Mouse (Mus musculus): Measurements from ENCODE around the gene Aim2. TPM values are rescaled to one million over a fixed set of nuclear protein-coding genes. Genes with fewer than 3 reads are reported as not detected.

Aim2 gene
- polyA plus RNA-seq, 1 experiment, result not detected

DNA sequence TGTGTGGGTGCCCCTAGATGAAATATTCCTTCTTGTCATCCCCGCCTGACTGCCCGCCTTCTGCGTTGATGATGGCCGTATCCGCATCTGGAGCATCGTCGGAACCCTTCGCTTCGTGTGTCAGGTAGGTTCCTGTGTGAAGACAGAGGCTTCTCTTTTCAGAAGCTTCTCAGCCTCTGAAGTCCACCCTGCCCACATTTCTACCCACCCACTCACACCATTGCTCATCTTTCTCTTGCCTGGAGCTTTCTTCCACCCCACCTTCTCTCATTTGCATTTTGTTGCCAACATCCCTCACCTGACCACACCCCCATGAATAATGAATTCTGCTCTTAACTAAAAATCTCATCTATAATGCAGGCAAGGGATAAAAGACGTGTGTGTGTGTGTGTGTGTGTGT lies 13.7 kb upstream of the Aim2 start:
- no peak for TF ChIP-seq GATA1 (IDR thresholded peaks at IDR 0.05; ENCODE audit: low read length)

DNA sequence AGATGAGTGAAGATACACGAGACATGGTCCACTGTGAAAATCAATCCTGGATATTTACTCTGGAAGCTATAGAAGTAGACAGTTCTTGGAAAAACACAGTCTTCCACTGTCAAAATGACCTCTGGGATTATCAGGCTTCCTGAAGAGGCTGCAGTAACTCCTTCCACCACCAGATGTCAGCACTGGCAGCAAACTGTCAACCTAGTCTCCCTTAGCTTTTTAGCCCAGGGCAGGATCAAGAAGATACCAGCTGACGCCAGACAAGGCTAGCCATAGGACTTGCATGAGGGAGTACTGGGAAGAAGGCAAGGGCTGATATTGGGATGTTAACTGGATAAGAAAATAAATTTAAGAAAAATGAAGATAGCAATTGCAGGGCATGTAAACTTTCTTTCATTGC lies 11.1 kb upstream of the Aim2 start:
- no peak for TF ChIP-seq GATA1 (IDR thresholded peaks at IDR 0.05; ENCODE audit: low read length)

DNA sequence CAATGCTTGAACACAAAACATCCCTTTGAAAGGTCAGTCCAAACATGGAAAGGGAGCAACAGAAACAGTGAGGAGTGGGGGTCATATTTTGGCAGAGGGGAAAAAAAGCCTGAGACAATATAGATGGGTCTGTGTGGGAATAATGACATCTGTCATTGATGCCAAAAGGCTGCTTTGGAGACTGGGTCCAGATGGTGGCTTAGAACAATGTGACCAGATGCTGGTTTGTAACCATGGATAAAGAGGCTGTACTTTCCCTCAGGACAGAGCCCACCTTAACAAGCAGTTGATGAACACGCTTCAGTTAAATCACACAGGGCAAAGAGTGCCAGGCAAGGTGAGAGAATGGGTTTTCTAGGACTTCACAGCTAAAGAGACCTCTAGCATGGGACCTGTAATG lies 8.3 kb upstream of the Aim2 start:
- TF ChIP-seq GATA1 (IDR thresholded peaks at IDR 0.05; ENCODE audit: low read length), result no peak

DNA sequence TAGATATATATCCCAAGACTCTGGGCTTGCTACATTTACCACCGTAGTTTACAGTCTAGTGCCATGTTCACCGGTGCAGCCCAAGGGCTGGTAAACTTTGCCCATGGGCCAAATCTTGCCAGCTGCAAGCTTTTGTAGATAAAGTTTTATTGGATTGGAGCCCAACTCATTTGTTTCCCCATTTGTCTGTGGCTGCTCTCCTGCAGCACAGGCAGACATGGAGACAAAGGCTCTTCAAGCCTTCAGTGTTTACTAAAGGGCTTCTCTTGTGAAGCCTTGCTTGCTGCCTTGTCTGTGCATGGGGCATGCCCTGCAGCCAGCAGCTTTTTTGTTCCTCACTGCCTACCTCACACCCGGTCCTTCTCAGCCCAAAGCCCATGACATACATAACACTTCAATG lies 6.7 kb upstream of the Aim2 start:
- no peak for TF ChIP-seq GATA1 (IDR thresholded peaks at IDR 0.05; ENCODE audit: low read length)

DNA sequence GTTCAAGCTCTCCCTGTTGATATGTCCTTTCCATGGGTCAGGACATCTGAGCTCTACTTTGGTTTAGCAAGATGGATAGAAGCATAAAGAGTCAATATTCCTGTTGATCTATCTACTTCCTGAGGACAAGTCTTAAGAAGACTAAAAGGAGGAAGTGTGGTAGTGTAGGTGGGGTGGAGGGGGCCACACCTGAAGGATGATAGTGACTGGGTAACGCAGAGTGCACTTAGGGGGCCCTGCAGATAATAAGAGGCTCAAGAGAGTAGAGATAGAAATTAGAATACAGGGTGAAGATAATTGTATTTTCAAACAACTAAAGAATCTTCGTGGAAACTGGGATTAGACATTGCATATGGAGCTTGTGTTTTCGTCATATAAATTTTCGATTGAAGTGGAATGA lies 5.6 kb upstream of the Aim2 start:
- TF ChIP-seq GATA1 (IDR thresholded peaks at IDR 0.05; ENCODE audit: low read length), result no peak

DNA sequence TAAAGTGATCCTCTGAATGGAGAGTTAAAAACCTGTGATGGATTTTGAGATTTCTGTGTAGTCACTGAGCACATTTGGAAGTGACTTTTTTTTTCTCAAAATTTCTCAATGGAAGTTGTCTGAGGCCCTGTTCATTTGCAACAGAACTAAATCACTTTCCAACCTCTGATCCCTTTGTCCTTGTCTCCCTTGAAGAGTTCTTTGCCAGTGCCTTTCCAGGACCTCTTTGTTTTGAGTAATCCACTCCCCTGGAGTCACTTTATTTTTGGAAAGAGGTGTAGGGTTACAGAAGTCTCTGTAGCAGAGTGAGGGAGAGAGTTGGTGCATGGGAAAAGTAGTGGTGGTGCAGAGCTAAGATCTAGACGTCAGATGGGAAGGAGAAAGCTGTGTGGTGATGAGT lies 2.2 kb upstream of the Aim2 start:
- no peak for TF ChIP-seq GATA1 (IDR thresholded peaks at IDR 0.05; ENCODE audit: low read length)

DNA sequence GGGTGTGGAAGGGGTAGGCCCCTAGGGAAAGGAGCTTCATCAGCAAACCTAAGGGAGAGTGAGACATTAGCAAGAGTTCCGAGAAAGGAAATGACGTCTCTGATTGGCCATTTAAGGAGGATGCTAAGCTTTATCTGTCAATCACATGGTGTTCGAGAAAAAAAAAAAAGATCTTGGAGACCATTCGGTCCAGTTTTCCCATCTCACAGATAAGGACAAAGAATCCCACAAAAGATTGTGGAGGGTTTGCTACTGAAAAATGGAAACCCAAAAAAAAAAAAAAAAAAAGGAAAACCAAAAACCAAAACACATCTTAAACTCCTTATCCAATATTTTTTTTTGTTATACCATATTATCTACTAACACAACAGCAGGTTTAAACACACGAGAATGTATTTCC lies 1.5 kb upstream of the Aim2 start:
- TF ChIP-seq GATA1 (IDR thresholded peaks at IDR 0.05; ENCODE audit: low read length), result no peak

DNA sequence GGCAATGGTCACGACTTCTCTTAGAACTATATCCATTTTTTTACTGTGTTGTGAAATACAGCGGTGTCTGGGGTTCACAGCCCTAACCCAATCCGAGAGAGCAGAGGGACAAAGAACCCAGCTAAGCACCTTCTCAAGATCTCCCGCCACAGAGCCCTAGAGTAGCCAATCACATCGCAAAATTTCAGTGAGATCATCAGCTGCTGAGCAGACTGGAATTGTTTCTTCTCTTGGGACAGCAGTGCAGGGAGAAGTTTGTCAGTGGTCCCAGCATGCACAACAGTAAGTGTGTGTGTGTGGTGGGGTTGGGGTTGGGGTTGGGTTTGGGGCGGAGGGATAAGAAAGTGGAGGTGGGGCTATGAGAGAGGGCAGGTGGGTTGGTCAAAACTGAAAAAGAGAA lies 733 bp upstream of the Aim2 start:
- no peak for TF ChIP-seq GATA1 (IDR thresholded peaks at IDR 0.05; ENCODE audit: low read length)

DNA sequence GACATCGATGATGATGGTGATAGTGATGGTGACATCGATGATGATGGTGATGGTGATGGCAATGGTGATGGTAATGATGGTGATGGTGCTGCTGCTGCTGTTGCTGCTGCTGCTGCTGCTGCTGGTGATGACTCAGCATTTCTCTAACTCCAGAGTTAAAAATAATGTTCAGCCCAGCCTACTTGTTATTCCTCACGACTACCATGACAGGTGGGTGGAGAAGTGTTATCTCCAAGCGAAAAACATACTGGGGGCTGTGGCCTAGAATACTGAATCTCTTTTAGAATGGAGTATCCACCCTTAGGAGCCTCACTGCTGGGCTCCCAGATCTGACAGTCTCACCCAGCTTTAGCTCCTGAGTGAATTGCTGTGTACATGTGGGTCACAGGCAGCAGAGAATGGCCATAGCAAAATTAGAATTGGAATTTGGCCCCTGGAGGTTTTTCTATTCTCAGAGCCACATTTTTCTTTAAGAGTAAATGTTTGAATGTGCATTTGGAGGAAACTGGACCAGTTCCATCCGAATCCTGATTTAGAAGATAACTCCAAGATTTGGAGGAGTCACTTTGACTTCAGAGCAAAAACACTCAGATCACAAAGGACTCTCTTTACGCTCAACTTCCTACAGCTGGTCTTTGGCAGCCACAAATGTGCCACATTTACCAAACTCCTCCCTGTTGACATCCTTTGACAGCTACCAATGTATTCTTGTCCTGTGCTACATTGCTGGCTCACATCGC lies 4.6 kb downstream of the Aim2 start:
- TF ChIP-seq GATA1 (IDR thresholded peaks at IDR 0.05; ENCODE audit: low read length), result no peak

DNA sequence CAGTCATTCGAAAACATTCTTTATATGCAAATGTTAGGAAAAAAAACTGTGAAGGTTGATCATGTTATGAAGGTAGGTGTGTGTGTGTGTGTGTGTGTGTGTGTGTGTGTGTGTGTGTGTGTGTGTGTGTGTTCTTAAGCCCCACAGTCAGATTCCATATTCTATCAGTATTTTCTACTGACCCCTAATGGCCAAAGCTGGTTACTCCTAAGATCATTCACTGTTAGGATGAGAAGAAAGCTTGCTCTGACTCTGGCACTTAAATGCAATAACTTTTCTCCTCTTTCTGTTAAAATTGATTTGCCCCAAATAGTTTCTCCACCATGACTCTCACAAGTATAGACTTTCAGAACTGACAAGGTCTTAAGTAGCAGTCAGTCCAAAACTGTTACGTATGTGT lies 6.0 kb downstream of the Aim2 start:
- TF ChIP-seq GATA1 (IDR thresholded peaks at IDR 0.05; ENCODE audit: low read length), result no peak

DNA sequence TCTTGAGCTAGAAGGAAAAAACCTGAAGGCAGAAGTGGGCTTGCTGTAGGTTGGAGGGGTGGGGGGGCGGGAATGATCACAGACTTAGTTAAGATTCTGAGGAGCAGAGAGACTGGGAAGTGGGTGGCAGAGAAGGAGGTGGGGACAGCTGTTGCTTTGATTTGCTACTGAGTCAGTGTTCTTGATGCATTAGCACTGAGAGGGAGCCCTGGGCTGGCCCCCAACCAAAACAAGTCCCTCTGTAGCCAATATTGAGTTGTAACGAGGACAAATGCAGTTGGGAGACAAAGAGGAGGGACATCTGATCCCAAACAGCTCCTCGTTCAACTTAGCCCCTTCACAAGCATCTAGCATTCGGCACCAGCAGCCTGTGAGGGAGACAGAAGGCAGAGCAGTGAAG lies 7.1 kb downstream of the Aim2 start:
- no peak for TF ChIP-seq GATA1 (IDR thresholded peaks at IDR 0.05; ENCODE audit: low read length)

DNA sequence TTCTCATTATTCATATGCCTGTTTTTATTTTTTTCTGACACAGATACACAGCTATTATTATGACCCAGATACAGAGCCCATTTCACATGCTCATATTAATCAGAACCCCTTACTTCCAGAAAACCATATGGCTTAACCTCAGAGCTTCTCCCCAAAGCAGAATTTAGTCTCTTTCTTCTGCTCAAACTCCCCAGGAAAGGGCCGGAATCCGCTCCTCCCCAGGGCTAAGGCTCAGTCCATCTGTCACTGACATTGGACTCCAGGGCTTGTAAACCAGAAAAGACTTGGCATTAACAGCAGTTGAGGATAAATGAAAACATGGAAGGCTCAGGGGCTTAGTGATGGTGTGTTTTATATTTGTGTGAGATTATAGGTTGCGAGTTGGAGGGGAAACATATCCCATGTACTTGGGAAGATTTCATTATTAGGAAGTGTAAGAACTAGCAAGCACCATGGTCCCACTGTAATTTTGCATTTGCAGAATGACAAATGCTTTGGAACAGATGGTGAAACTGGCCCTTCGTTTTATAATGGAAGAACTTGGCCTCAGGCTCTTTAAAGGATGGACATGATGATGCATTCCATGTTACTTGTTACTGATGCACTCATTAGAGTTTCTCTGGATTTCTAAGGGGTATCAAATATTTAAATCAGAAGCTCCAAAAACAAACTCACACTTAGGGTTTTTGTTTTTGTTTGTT lies 9.1 kb downstream of the Aim2 start:
- no peak for TF ChIP-seq GATA1 (IDR thresholded peaks at IDR 0.05; ENCODE audit: low read length)

DNA sequence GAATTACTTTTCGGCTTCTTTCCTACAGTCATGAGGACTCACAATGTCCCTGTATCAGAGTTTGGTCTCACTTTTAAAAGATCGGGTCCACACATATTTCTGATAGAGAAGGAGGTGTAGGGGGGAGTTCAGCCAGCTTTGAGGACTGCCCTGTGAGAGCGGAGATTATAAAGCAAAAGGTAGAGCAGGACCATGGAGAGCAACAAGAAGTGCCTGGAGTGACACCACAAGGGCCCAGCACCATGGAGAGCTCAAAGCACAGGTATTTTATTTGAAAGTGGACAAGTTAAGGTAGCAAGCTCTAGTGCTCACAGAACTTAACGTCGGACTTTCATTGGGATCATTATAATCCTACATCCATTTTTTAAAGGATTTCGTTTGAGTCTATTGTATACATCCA lies 11.0 kb downstream of the Aim2 start:
- TF ChIP-seq GATA1 (IDR thresholded peaks at IDR 0.05; ENCODE audit: low read length), result no peak

DNA sequence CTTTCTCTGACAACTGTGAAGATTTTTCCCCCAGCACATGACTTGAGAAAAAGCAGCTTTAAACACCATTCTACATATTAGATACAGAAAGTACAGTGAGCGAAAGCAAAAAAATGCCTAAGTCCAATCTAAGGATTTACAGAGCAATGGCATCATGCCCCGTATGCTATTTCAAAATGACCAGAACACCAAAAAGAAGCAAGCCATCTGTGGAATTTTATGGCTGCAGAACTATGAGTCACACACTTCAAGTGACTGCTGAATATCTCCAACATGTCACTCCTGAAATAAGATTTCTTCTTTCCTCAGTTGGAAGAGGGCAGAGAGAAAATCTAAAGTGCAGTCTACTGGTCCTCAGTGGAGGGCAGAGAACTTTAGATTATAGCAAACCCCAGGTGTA lies 12.8 kb downstream of the Aim2 start:
- no peak for TF ChIP-seq GATA1 (IDR thresholded peaks at IDR 0.05; ENCODE audit: low read length)

DNA sequence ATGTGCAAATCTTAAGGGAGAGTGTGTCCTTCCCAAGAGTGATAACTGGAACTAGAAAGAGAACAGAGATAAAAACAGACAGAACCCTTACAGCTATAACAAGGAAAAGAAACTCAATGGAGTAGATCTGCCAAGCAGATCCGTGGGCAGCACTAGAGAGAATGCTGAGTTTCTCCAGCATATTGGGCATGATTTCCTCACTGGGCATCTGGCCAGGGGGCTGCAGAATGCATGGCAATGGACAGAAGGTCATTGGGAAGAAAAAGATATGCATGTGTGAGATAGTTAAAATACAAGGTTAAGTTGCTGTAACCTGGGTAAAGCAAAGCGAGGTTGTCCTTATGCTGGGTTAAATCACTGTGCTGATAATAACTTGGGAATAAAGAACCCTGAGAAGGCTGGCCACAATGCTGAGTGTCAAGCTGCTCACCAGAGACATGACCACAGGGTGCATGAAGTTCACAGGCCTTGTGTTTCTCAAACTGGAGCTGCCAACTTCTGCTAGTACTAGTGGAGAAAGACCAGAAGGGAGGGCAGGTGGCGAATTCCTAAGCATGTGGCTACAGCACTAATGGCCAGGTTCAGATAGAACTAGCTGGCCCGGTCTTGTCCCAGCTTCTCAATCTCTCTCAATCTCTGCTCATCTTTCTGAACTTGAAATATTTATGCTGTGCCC lies 13.6 kb downstream of the Aim2 start:
- no peak for TF ChIP-seq GATA1 (IDR thresholded peaks at IDR 0.05; ENCODE audit: low read length)

DNA sequence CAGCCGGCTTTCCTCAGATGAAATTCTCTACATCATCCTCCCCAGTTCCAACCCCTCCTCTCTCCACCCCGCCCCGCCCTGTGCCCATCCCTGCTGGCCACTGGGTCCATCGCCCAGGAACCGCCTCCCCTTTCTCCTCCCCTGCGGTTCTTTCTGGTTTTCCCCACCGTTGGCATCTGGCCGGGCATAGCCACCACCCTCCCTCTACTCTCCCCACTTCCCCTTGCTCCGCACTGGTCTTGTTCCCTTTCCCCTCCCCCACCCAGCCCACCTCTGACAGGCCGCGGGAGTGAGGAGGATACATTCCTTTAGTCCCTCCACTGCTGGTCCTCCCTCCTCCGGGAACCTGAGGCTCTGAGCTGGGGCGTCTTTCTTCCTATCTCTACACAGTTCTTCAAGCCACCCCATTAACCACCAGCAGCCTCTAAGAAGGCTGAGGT lies 15.3 kb downstream of the Aim2 start:
- TF ChIP-seq GATA1 (IDR thresholded peaks at IDR 0.05; ENCODE audit: low read length), result no peak

Data from G1E-ER4 (cell line).